Mouse (Mus musculus) adrenal gland, postnatal 10 days (tissue): ENCODE data around the gene Wnk4. TPM values are rescaled to one million over a fixed set of nuclear protein-coding genes. Genes with fewer than 3 reads are reported as not detected.
"Not testable (repeated sequence)": the region's sequence is repeated elsewhere in the genome, so short reads cannot be mapped to it uniquely, and the experiment has no call there.

ENCODE experiments used
- DNase-seq: peaks from one replicate; pipeline ENCODE4 v3.0.0; 2021; ENCODE audit warnings: mixed read lengths
- total RNA-seq, 2 experiments: library from RNA; stranded (reverse); gene quantifications; 2 replicates each; pipeline ENCODE4 v1.2.3; 2021

Wnk4 gene
- total RNA-seq, 2 experiments from 2014 or later: 2.5 to 3.6 TPM

GRCm38 (mm10) chr11:101316501-101316917 is 56.1 kb downstream of the Wnk4 start:
- DNase-seq: peak; percentile 52

- DNase-seq: peak; percentile 86
Measured at GRCm38 (mm10) chr11:101323609-101324008, 63.2 kb downstream of the Wnk4 start.

- DNase-seq: no peak
Measured at GRCm38 (mm10) chr11:101324763-101325162, 64.4 kb downstream of the Wnk4 start, which contains the start of gene Aoc2. Gene Aoc2 (plus strand): TSS chr11:101325063.

- not testable (repeated sequence) for DNase-seq
Measured at GRCm38 (mm10) chr11:101325201-101325600, 64.8 kb downstream of the Wnk4 start.

- no peak for DNase-seq
Measured at GRCm38 (mm10) chr11:101326147-101326546, 65.8 kb downstream of the Wnk4 start.

Other genes starting within 250 kb of the Wnk4 start
- gene Naglu, start 190.6 kb upstream of the Wnk4 start, total RNA-seq: 10 to 100 TPM; 27.3 to 28.2 TPM
- gene Hsd17b1, start 182.2 kb upstream of the Wnk4 start, total RNA-seq: under 1 TPM; 0.45 to 0.67 TPM
- gene Coasy, start 178.0 kb upstream of the Wnk4 start, total RNA-seq: 100 to 1,000 TPM in 1 of 2 experiments, 10 to 100 TPM in 1; 98.0 to 102 TPM
- 10 to 100 TPM; 32.9 to 35.0 TPM for gene Mlx, start 173.3 kb upstream of the Wnk4 start, total RNA-seq
- gene Psmc3ip, start 165.1 kb upstream of the Wnk4 start, total RNA-seq: 1 to 10 TPM; 6.6 to 7.1 TPM
- 10 to 100 TPM; 50.8 to 53.2 TPM for gene Retreg3, start 140.7 kb upstream of the Wnk4 start, total RNA-seq
- gene Tubg1, start 140.6 kb upstream of the Wnk4 start, total RNA-seq: 10 to 100 TPM; 42.6 to 44.6 TPM
- 1 to 10 TPM; 6.9 to 7.2 TPM for gene Tubg2, start 104.7 kb upstream of the Wnk4 start, total RNA-seq
- gene Cntnap1, start 90.0 kb upstream of the Wnk4 start, total RNA-seq: 10 to 100 TPM; 12.1 to 15.9 TPM
- 10 to 100 TPM; 26.2 to 40.8 TPM for gene Plekhh3, start 89.2 kb upstream of the Wnk4 start, total RNA-seq
- under 1 TPM; 0.78 to 1.00 TPM for gene Ccr10, start 85.1 kb upstream of the Wnk4 start, total RNA-seq
- gene Ezh1, start 34.1 kb upstream of the Wnk4 start, total RNA-seq: 10 to 100 TPM; 27.9 to 37.9 TPM
- 100 to 1,000 TPM; 101 to 116 TPM for gene Ramp2, start 14.5 kb upstream of the Wnk4 start, total RNA-seq
- 100 to 1,000 TPM; 109 to 112 TPM for gene Vps25, start 6.9 kb upstream of the Wnk4 start, total RNA-seq
- gene Cntd1, start 18.4 kb downstream of the Wnk4 start, total RNA-seq: 1 to 10 TPM in 1 of 2 experiments, under 1 TPM in 1; 0.63 to 1.4 TPM
- 10 to 100 TPM; 79.8 to 84.3 TPM for gene Coa3, start 18.5 kb downstream of the Wnk4 start, total RNA-seq
- gene Becn1, start 41.7 kb downstream of the Wnk4 start, total RNA-seq: 100 to 1,000 TPM; 132 to 133 TPM
- 100 to 1,000 TPM; 125 to 132 TPM for gene Psme3, start 55.6 kb downstream of the Wnk4 start, total RNA-seq
- gene Aoc2, start 64.5 kb downstream of the Wnk4 start, total RNA-seq: 1 to 10 TPM; 6.0 to 9.0 TPM
- gene Aoc3, start 70.0 kb downstream of the Wnk4 start, total RNA-seq: 100 to 1,000 TPM; 103 to 122 TPM
- gene G6pc, start 107.0 kb downstream of the Wnk4 start, total RNA-seq: 10 to 100 TPM; 35.5 to 89.5 TPM
- gene Aarsd1, start 157.0 kb downstream of the Wnk4 start, total RNA-seq: 10 to 100 TPM; 33.1 to 37.3 TPM
- 1 to 10 TPM; 1.9 to 5.0 TPM for gene Gm27029, start 164.2 kb downstream of the Wnk4 start, total RNA-seq
- 10 to 100 TPM; 16.1 to 17.8 TPM for gene Rundc1, start 164.5 kb downstream of the Wnk4 start, total RNA-seq
- 1 to 10 TPM; 5.6 to 9.5 TPM for gene Ptges3l, start 164.8 kb downstream of the Wnk4 start, total RNA-seq
- gene Rpl27, start 181.7 kb downstream of the Wnk4 start, total RNA-seq: 10 to 100 TPM; 75.5 to 92.7 TPM
- gene Ifi35, start 187.8 kb downstream of the Wnk4 start, total RNA-seq: 10 to 100 TPM; 23.0 to 24.9 TPM
- gene Rnd2, start 204.4 kb downstream of the Wnk4 start, total RNA-seq: 10 to 100 TPM; 10.6 to 11.0 TPM
- 10 to 100 TPM; 79.4 to 87.3 TPM for gene Vat1, start 205.7 kb downstream of the Wnk4 start, total RNA-seq